Mouse (Mus musculus) lung, embryonic 15.5 days (tissue): ENCODE measurements around the gene Olfr916. TPM values are rescaled to one million over a fixed set of nuclear protein-coding genes. Genes with fewer than 3 reads are reported as not detected.

Experiments used
- ATAC-seq: fragments of 200-750 bp; cut with Nextera tagmentation; 2 replicates; pipeline ENCODE4 v1.8.0; 2017; ENCODE audit warnings: moderate number of reproducible peaks, borderline replicate concordance; ENCODE audit not compliant: low FRiP score, low TSS enrichment; ENCODE audit errors: extremely low read depth
- H3K27ac ChIP-seq: fragments of 300-500 bp; sonication (generic); 2 replicates; pipeline ENCODE4 v1.5.1; 2015; ENCODE audit warnings: moderate library complexity, mild to moderate bottlenecking, inconsistent platforms
- H3K27me3 ChIP-seq: fragments of 300-500 bp; sonication (generic); 2 replicates; pipeline ENCODE4 v1.6.1; 2015; ENCODE audit warnings: inconsistent platforms
- H3K36me3 ChIP-seq: fragments of 300-500 bp; sonication (generic); 2 replicates; pipeline ENCODE4 v1.6.1; 2015; ENCODE audit warnings: inconsistent platforms
- H3K4me1 ChIP-seq: fragments of 300-500 bp; sonication (generic); 2 replicates; pipeline ENCODE4 v1.6.1; 2015; ENCODE audit warnings: inconsistent platforms
- H3K4me2 ChIP-seq: fragments of 300-500 bp; sonication (generic); 2 replicates; pipeline ENCODE4 v1.6.1; 2015; ENCODE audit warnings: inconsistent platforms, mild to moderate bottlenecking, moderate library complexity
- H3K4me3 ChIP-seq: fragments of 300-500 bp; sonication (generic); 2 replicates; pipeline ENCODE4 v1.5.1; 2015; ENCODE audit warnings: mild to moderate bottlenecking, inconsistent platforms
- H3K9ac ChIP-seq: fragments of 300-500 bp; sonication (generic); 2 replicates; pipeline ENCODE4 v1.6.1; 2015; ENCODE audit warnings: inconsistent platforms
- H3K9me3 ChIP-seq: fragments of 300-500 bp; sonication (generic); 2 replicates; pipeline ENCODE4 v1.6.1; 2016; ENCODE audit warnings: inconsistent platforms
- WGBS: fragments of 180-500 bp; shearing (Covaris S2); methylation state at CpG from one replicate; pipeline ENCODE4 v1.1.7; 2015; 5-methylcytosine and 5-hydroxymethylcytosine counted together
- polyA plus RNA-seq: library from polyadenylated mRNA; unstranded; fragments of >200 nt; fragmentation: Nextera tagmentation; extraction: Ambion mirVana; gene quantifications from 2 replicates; pipeline ENCODE4 v1.2.1, GENCODE M21; 2015

Gene Olfr916
- polyA plus RNA-seq: not detected in 2 replicates

DNA sequence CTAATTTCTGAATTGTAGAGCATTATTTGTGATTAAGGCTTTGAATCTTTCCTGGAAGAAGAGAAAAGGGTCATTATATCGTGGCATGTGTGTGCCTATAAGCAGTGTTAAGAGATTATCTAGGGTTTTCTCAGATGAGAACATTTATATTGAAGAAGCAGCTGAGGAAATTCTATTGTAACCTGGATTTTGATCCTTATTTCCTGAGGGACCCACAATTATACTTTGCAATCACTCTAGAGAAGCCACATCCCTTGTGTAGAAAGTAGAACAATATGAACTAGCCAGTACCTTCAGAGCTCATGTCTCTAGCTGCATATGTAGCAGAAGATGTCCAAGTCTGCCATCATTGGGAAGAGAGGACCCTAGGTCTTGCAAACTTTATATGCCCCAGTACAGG, at the start of gene Olfr916:
Olfr916 (minus strand) TSS at position 101 of the 400 bp plus-strand sequence.
- H3K4me2 ChIP-seq: no peak within 1 kb of the TSS
- no peak within 1 kb of the TSS for H3K27ac ChIP-seq
- no peak for ATAC-seq
- no peaks in the 10 kb centered on the region for H3K27me3 ChIP-seq
- no peaks in the 10 kb centered on the region for H3K4me1 ChIP-seq
- H3K9ac ChIP-seq: no peak within 1 kb of the TSS
- no peaks in the 10 kb centered on the region for H3K36me3 ChIP-seq
- H3K9me3 ChIP-seq: no peaks in the 10 kb centered on the region
- 59% methylated on average over 1 of the region's 1 CpGs for WGBS
- no peak within 1 kb of the TSS for H3K4me3 ChIP-seq

DNA sequence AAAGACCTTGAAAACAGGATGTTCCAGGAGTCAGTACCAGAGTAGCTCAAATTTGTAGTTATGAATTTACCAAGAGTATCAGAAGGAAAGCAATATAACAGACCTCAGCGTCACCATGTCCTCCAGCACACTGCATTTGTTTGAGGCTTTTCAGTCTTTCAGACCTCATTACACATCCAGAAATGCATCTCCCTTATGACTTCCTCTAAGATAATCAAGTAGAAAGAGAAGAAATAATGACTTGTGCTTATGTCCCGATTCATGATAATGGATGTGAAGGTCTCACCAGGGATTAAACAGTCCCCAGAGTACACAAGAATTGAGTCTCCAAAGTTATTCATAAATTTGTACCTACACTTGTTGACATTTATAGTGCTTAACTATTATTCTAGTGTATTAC, 14.8 kb upstream of the Olfr916 start, which contains the start of gene Olfr918:
Olfr918 (minus strand) TSS at position 101 of the 400 bp plus-strand sequence.
- H3K9ac ChIP-seq: no peak within 1 kb of the TSS
- no peak within 1 kb of the TSS for H3K27ac ChIP-seq
- H3K4me3 ChIP-seq: no peak within 1 kb of the TSS
- no peaks in the 10 kb centered on the region for H3K27me3 ChIP-seq
- H3K4me1 ChIP-seq: no peaks in the 10 kb centered on the region
- no peak for ATAC-seq
- no peak within 1 kb of the TSS for H3K4me2 ChIP-seq
- 80% methylated on average over 2 of the region's 2 CpGs for WGBS
- no peaks in the 10 kb centered on the region for H3K36me3 ChIP-seq
- H3K9me3 ChIP-seq: no peaks in the 10 kb centered on the region

DNA sequence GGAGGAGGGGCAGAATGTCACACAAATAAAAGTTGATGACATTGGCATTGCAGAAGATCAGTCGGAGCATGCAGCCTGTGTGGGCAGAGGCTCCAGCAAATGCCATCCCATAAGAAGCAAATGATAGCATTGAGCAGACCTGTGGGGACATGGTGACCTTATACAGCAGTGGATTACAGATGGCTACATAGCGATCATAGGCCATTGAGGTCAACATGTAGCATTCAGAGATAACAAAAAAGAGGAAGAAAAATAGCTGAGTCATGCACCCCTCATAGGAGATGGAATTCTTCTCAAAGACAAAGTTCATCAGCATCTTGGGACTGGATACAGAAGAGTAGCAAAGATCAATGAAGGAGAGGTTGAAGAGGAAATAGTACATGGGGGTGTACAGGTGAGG, 13.2 kb upstream of the Olfr916 start:
- ATAC-seq: no peak

DNA sequence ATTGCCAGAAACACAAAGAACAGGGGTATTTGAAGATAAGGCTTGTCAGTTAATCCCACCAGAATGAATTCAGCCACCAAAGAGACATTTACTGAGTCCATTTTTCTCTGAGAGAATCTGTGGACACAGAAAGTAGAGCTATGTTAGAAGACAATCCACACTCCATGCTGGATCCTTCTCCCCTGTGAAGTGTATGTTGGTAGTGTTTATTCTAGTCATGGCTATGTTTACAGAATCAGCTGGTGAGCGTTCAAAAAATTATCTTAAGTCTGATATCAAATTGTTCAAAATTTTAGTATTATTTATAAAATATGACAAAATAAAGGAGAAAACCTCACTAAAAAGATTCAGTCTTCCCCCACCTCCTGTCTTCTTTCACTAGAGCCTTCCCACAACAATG, 6.1 kb upstream of the Olfr916 start, which contains the start of gene Olfr917:
Olfr917 (minus strand) TSS at position 101 of the 400 bp plus-strand sequence.
- WGBS: 59% methylated on average over 1 of the region's 1 CpGs
- Histone ChIP-seq H3K4me1 (no peaks in the 10 kb centered on the region), H3K36me3 (no peaks in the 10 kb centered on the region), H3K9me3 (no peaks in the 10 kb centered on the region), H3K4me3 (no peak within 1 kb of the TSS), H3K9ac (no peak within 1 kb of the TSS), H3K27me3 (no peaks in the 10 kb centered on the region), H3K4me2 (no peak within 1 kb of the TSS), H3K27ac (no peak within 1 kb of the TSS)
- no peak for ATAC-seq

More for the DNA sequence above, 13.2 kb upstream of the Olfr916 start:
- Histone ChIP-seq H3K4me1 (no peaks in the 10 kb centered on the region), H3K27me3 (no peaks in the 10 kb centered on the region), H3K4me3 (no peak overlapping the region), H3K9ac (no peak overlapping the region), H3K4me2 (no peak overlapping the region), H3K9me3 (no peaks in the 10 kb centered on the region), H3K36me3 (no peaks in the 10 kb centered on the region), H3K27ac (no peak overlapping the region)
- 78% methylated on average over 2 of the region's 2 CpGs for WGBS

DNA sequence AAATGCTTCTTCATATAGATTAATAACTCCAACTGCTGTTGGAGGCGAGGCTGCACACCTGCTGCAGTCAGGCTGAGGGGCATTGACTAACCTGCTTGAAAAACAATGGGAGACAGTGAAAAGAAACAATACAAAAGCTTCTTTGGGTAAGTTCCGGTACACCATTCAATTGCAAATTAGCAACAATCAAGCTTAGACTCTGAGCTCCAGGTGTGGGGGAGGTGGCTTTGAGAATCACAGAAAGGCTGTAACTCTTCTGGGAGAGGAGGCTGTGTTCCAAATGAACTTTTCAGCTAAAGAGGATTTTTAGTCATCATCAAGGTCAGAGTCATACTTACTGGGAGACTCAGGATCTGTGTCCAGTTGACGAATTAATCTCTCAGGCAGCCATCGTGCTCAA, 27.3 kb downstream of the Olfr916 start:
- H3K4me1 ChIP-seq: no peaks in the 10 kb centered on the region
- H3K36me3 ChIP-seq: no peaks in the 10 kb centered on the region
- no peaks in the 10 kb centered on the region for H3K9me3 ChIP-seq
- ATAC-seq: no peak
- 77% methylated on average over 4 of the region's 4 CpGs for WGBS
- H3K9ac ChIP-seq: no peak overlapping the region
- H3K4me2 ChIP-seq: no peak overlapping the region
- H3K4me3 ChIP-seq: no peak overlapping the region
- H3K27ac ChIP-seq: no peak overlapping the region
- no peaks in the 10 kb centered on the region for H3K27me3 ChIP-seq

Other genes with a start within 250 kb of the Olfr916 start
- not detected in 2 replicates for gene Olfr901, start 230.4 kb downstream of the Olfr916 start, polyA plus RNA-seq
- not detected in 2 replicates for gene Olfr902, start 212.2 kb downstream of the Olfr916 start, polyA plus RNA-seq
- gene Olfr904, start 196.7 kb downstream of the Olfr916 start, polyA plus RNA-seq: not detected in 2 replicates
- gene Olfr905, start 188.8 kb downstream of the Olfr916 start, polyA plus RNA-seq: not detected in 2 replicates
- gene Olfr906, start 172.8 kb downstream of the Olfr916 start, polyA plus RNA-seq: not detected in 2 replicates
- not detected in 2 replicates for gene Olfr907, start 164.1 kb downstream of the Olfr916 start, polyA plus RNA-seq
- gene Olfr911-ps1, start 138.3 kb downstream of the Olfr916 start, polyA plus RNA-seq: not detected in 2 replicates
- gene Olfr910, start 122.0 kb downstream of the Olfr916 start, polyA plus RNA-seq: not detected in 2 replicates
- not detected in 2 replicates for gene Olfr912, start 79.7 kb downstream of the Olfr916 start, polyA plus RNA-seq
- gene Olfr913, start 67.1 kb downstream of the Olfr916 start, polyA plus RNA-seq: not detected in 2 replicates
- not detected in 2 replicates for gene Olfr914, start 54.8 kb downstream of the Olfr916 start, polyA plus RNA-seq
- not detected in 2 replicates for gene Olfr917, start 6.0 kb upstream of the Olfr916 start, polyA plus RNA-seq
- gene Olfr918, start 14.7 kb upstream of the Olfr916 start, polyA plus RNA-seq: not detected in 2 replicates
- gene Olfr919, start 43.8 kb upstream of the Olfr916 start, polyA plus RNA-seq: not detected in 2 replicates
- gene Vwa5a, start 58.4 kb upstream of the Olfr916 start, polyA plus RNA-seq: 16.3 and 20.7 TPM in 2 replicates
- gene Olfr920, start 92.4 kb upstream of the Olfr916 start, polyA plus RNA-seq: 0.02 and 0.03 TPM in 2 replicates
- not detected in 2 replicates for gene Olfr921, start 113.2 kb upstream of the Olfr916 start, polyA plus RNA-seq
- not detected in 2 replicates for gene Olfr922, start 154.7 kb upstream of the Olfr916 start, polyA plus RNA-seq
- not detected in 2 replicates for gene Olfr923, start 166.7 kb upstream of the Olfr916 start, polyA plus RNA-seq
- gene Olfr924, start 184.6 kb upstream of the Olfr916 start, polyA plus RNA-seq: not detected in 2 replicates
- not detected in 2 replicates for gene Olfr26, start 195.2 kb upstream of the Olfr916 start, polyA plus RNA-seq
- gene Olfr926, start 217.3 kb upstream of the Olfr916 start, polyA plus RNA-seq: not detected in 2 replicates